Mouse (Mus musculus) embryonic stem cell, embryonic (primary cell): ENCODE data around the gene Matn4.
"Not testable (repeated sequence)": the region's sequence is repeated elsewhere in the genome, so short reads cannot be mapped to it uniquely, and the experiment has no call there.

Experiments
- CTCF ChIA-PET, 4 experiments: fragments of 300-600 bp in 2 of 4; fragments of 350-600 bp in 2 of 4; sonication (Branson Sonifier 250); formaldehyde crosslinking; loops; one replicate each; lab custom pipeline; 2022; ENCODE audit warnings: inconsistent platforms in 2 of 4; lab: Charles Lee
- POLR2A ChIA-PET, 4 experiments: fragments of 300-600 bp in 2 of 4; fragments of 350-600 bp in 2 of 4; sonication (Branson Sonifier 250); formaldehyde crosslinking; loops; one replicate each; lab custom pipeline; 2022; ENCODE audit warnings: antibody characterized with exemption in 4 of 4, inconsistent platforms in 1 of 4; lab: Charles Lee

Gene Matn4

GRCm38 (mm10) chr2:164343732-164344131 is 61.2 kb downstream of the Matn4 start:
- CTCF ChIA-PET, result interaction anchor here in 1 of 4 experiments (1.0 to 1.2 kb wide), 2 partner anchors 46 to 376 kb away, joined by 3 to 5 read pairs; no protein-coding TSS in a partner anchor
- POLR2A ChIA-PET, result not testable (repeated sequence)
